Mouse (Mus musculus) R1 (cell line): ENCODE measurements at regions not wholly inside any gene's neighbourhood (a gene's known extent, or its start where the extent isn't known, plus 50 kb on each side); places are given as distances from the start of the nearest gene placed in this dataset.
A peak's percentile ranks its signal among the peaks of the same experiment; 100 is the strongest.

Source experiments
- DNase-seq: peaks from one replicate; pipeline ENCODE4 v3.0.0-alpha.2; 2018; ENCODE audit warnings: low read depth, low spot score

DNA sequence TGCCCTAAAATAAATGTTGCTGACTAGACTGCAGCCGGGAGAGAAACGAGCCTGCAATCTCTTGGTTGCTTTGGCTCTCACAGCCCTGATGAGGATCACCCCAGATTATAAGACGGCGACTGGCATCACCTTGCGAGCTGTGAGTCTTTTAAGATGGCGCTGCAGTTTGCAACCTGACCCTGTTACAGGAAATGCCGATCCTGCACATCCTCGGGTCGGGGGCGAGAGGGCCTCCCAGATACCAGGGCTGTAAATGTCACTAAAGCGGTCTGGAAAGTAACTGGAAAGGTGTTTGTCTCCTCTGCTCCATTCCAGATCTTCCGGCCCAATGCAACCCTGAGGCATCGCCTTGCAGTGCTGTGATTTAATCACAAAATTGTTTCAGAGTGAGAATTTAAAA is 53.4 kb downstream of the Cartpt start:
- DNase-seq = no peak

DNA sequence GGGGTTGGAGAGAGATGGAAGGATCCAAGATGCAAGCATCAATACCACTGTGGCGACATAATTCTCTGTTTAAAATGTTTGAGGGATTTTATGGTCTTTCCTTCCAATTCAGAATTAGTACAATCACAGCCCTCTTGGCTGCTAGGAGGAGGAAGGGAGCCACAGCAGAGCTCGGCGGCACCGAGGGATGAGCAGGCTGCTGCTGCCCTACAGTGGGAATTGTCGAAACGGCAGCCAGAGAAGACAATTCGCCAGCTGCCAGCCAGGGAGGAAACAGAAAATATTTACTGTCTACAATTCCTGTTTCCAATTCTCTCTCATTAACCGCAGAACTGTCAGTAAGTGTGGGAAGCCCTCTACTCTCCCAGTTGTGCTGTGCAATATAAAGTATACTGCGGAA is 58.3 kb downstream of the Cartpt start:
- DNase-seq = no peak

DNA sequence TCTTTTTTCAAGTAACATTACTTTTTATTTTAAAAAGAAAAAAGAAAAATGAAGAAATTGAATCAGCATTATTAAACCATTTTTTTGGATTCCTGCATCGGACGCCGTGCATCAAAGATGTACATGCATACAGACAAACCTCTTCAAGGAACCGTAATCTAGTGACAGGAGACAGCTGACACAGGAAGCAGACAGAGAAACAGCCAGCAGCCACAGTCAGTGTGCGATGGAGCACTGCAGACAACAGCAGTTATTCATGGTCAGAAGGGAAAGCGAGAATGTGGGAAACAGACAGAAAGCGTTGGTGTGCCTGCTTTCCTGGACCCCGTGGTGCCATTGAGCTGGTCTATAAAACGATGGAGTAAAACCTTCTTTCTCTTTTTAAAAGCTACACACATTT is 61.4 kb downstream of the Cartpt start:
- no peak for DNase-seq

DNA sequence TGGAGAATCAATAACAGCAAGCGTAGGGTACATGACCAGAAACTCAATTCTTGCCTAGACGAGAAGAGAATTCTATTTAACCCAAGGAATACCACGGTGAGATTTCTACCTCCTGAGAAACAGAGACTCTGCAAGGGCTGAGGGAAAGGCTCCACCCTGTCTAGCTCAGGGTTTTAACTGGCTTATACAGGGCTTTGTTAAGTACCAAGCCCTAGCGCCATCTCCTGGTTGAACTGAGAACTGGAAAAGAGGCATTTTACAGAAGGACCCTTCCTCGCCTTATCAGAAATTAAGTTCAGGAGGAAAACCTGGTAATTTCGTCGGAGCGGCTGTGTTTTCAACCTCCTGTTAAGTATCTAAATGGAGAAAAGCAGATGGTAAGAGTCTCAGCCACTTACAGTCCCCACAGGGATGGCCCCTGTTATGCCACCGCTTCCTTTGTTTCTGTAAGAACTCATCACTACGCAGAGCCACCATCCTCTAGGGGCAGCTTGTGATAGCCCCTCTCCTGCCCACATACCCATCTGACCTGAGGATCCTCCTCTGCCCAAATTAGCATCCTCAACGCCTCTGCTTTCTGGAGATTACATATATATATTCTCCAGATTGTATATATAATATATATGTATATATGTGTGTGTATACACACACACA is 63.0 kb downstream of the Cartpt start:
- peak; percentile 82 for DNase-seq

DNA sequence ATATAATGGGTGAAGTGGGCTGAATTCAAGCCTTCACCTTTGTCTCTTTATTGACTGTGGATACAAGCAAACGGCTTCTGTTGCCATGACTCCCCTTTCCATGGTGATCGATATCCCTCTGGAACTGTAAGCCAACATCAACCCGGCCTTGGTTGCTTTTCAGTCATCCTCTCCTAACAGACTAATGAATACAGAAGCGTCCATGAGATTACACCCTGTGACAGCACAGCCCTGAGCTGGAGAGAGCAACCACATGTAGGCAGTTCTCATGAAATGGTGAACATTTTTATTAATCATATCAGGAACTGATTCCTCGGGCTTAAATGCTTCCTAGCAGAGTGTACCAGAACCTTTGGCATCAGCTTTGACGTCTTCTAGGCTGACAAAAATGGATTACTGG is 63.7 kb downstream of the Cartpt start:
- no peak for DNase-seq

DNA sequence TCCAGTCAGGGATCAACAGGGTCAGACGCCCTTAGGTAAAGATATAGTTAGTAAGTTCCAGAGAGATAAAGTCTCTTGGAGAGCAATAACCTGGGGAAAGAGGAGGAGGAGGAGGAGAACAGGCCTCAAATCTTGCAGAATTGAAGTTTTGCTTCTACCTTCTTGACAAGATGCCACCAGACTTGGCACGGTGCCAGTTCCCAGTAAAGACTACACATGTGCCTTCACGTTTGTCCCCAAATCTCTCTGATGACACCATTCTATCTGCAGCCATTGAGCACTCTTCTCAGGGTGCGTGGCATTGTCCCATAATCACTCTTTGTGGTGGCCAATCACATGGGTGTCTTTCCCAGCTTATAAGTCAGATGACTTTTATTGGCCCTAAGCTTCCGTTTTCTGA is 64.3 kb downstream of the Cartpt start:
- no peak for DNase-seq

DNA sequence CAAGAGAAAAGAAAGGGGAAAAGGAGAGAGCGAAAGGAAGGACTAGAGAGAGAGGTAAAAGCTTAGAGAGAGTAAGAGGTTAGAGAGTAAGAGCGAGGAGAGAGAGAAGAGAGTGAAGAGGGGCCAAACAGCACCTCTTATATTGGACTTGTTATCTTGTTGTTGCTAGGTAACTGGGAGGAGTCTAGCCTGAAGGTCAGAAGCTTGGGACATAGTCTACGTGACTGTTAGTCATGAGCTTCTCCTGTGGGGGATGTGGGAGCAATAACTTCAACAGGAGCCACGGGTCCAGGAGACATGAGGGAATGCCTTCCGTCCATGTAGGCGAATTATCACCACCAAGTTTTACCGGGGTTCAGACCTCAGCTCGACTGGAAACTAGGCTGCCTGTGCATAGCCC is 65.4 kb downstream of the Cartpt start:
- DNase-seq = no peak

DNA sequence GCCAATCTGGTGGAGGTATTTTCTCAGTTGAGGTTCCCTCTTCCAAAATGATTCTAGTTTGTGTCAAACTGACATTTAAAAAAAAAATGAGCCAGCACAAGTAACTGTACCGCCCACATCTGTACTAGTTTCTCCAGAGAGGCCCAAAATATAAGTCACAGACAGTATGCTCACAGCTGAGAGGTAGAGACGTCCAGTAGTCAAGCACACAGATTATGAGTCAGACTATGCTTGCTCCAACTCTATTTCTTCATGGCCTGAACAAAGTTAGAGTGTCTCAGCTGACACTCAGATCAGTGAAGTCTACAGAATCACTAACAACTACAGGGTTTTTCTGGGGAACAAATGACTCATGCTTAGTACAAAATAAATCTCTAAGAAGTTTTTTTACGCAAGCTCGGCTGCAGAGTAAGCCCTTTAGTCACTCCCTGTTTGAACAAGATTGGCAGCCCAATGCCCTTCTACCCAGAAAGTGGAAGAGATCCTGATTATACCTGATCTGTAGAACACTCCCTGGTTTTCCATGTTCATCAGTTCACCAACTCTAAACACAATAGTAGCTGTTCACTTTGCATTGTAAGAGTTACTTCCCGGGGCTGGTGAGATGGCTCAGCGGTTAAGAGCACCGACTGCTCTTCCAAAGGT is 70.7 kb downstream of the Cartpt start:
- DNase-seq = no peak

DNA sequence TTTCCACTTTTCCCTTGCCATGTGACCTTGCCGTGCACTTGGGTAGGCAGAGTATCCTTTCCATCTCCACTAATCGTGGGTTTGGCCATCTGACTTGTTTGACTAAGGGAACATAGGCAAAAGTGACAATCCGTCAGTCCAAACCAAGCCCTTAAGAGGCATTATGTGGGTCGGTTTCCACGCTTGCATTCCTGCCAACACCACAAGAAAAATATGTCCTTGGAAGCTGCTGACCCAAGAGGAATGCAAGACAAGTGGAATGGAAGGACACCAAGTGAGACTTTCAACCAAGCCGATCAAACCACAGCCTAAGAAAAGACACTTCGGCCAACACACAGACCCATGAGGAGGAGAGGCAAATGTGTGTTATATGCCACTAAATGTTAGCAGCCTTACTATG is 73.3 kb downstream of the Cartpt start:
- no peak for DNase-seq

DNA sequence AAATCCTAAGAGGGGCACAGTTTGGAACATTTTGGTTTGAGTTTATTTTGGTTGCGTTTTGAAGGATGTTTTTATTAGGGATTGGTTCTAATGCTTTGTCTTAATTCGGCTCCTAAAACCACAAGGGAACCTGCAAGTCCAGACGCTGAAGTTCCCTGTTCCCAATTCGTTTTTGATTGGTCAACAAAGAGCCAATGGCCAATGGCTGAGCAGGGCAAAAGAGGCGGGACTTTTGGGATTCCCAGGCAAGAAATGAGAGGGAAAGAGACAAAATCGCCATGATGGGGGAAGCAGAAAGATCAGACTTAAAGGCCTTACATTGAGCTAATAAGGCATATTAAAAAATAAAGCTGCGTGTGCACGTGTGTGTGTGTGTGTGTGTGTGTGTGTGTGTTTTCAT is 76.3 kb downstream of the Cartpt start:
- peak; percentile 86 for DNase-seq

DNA sequence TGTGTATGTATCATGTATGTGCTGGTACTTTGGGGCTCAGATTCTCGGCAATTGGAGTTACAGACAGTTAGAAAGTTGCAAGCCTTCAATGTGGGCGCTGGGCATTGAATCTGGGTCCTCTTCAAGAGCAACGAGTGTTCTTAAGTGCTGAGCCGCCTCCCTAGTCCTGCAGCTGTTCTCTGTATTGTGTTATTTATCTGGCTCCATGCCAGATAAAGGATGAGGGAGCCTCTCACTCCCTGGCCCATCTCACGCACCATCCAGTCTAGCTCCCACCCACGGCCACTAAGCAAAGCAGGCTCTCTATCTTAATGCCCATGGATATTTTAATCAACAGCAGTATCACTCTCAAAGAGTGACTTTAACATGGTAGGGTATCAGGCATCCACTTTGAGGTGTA is 84.2 kb downstream of the Cartpt start:
- DNase-seq = no peak

DNA sequence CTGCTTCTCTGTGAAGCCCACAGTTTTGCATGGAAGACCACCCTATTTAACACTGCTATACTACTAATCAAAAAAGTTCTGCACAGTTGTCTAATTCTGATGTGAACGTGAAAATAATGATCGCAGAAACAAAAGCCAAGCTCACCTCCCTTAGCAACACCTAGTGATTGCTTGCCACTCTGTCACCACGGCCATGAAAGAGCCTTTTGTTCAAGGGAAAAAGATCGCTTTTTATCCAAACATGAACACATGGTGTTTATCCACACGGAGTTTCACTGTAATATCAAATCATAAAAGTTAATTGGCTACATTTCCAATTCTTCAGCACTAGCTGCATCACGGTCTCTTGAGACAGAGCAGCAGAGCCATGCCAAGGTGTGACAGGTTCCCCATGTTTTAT is 85.1 kb downstream of the Cartpt start:
- DNase-seq = no peak

DNA sequence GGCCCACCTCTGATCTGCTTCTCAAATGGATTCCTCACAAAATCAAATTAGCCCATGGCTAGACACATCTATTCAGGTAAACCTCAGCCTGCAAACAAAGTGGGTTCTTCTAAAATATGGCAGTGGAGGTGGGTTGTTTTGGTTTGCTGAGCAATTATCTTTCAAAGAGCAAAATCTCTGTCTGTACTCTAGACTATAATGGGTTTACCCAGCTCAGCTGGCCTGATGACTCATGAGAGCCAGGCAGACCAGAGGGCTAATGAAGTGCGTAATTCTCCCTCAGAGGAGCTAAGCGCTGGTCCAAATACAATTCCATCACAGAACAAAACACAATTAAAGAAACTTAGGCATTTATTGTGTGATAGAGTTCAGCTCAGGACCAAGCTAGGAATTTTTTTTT is 86.1 kb downstream of the Cartpt start:
- no peak for DNase-seq

DNA sequence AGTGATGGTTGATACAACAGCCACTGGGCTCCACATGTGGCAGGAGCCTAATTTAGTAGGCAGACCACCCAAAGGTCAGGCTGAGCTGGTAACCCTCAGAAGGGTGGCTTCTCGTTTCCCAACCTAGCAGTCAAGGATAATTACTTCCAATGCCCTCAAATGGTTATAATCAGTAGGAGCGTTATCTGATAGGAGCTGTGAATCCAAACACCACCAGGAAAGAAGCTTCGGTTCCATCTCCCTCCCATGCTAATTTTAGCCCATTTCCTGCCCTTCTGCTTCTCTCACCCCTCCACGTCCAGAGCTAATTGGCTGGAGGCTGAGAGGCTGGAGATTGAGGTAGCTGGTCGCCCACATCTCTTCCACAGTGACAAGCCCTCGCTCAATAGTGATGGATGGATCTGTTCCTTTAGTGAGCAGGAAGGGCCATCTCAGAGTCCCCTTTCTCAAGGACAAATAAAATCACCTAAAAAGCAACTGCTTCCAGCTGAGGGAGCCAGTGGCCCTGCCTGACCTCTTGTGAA is 86.8 kb downstream of the Cartpt start:
- no peak for DNase-seq

DNA sequence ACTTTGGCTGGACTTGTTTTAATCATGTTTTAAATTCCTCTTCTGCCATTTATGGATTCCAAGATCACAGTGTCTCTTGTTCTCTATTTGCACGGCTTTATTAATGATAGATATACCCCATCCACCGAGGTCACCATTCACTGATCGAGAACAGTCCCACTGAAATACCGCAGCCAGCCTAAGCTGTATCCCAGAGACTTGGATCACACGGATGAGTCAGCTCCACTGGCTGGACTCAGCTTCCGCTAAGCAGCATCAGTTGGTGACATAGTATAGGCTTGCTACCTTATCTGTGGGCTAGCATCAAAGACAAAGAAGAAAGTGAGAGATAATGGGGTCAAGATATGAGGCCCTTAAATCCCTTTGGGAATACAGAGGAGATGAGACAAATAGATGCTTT is 106.4 kb downstream of the Cartpt start:
- DNase-seq = no peak

DNA sequence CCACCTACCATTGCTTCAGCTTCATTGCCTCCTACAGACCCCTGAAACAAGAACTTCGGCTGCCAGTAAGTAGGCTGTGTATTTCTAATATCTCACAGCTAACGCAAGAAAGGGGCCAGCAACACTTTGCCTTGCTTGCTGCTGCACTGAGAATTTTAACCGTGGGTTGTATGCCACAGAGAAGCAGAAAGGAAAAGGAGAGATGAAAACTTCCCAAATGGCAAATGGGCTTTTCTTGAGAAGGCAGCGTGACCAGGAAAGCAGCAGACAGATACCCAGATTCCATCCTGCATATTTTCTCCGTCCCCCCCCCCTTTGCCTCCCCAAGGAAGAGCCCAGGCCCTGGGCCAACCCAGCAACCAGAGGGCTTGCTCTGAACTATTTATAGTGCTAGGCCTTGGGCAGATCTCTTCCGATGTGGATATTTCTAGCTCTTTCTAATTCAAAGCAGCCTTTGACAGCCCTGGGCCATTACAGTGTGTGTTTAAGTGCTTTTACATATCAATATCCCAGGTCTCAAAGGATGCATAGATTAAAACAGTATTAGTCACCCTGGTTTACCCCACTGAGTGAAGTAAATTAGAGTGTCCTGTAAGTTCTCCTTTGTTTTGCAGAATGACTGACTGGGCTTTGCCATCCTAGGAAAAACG is 107.0 kb downstream of the Cartpt start:
- DNase-seq = peak; percentile 45

DNA sequence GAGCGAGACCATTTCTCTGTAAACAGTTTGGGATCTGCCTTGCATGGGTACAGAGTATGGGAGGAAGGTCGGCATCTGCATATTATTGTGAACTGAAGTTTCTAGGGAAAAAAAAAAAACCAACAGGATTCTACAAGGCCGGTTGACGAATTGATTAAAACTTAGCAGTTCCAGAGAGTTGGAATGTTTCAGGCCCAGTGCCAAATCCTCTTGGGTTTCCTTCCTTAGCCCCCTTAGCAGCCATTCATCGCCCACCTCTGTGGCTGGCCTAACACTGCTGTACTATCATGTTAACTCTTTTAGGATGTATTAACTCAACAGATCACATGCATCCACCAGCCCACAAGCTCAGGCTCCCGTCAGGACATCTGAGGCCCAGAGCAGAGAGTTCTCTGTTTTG is 107.9 kb downstream of the Cartpt start:
- DNase-seq = no peak

DNA sequence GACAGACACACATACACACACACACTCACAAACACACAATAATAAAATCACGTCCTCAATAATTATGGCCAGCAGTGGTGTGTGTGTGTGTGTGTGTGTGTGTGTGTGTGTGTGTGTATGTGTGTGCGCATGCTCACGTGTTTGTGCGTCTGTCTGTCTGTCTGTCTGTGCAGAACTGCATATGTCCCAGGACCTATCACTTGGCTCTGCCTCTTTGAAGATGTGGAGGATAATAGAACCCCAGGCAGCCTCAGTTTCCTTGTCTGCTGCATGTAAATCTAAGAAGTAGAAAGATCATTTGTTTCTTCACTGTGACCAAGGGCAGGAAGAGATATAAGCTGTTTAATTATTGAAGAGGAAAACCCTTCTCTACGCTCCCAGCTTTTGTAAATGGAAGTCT is 109.9 kb downstream of the Cartpt start:
- DNase-seq = peak; percentile 12

DNA sequence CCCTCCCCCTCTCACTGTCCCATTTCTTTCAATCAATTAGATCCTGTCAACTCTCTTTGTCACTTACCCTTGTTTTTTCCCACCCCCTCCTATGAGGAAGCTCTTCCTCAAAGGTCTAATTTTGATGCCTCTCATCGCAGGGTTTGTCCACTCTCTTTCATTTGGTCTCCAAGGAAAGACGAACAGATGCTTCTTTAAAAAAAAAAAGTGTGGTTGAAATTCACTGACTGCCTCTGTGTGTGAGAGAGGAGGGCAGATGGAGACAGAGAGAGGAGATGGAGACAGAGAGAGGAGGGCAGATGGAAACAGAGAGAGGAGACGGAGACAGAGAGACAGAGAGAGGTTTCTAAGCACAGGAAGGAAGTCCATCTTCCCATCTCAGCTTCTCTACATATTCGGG is 113.1 kb downstream of the Cartpt start:
- no peak for DNase-seq

DNA sequence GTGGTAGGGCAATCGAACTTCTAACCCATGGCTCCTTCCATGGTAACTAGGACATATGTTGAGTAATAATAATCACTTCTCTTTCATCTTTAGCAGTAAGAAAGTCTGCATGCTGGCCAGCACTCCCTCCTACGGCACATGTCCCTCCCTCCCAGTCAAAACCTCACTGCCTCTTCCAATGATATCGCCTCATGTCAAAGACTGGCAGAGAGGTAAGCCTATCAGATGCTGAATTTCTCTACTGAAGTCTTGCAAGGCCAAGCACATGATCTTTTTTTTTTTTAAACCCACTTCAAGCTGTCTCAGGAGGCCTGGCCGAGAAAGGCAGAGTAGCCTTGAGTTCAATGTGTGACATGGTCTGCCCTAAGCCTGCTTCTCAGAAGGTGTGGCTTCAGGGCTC is 115.5 kb downstream of the Cartpt start:
- no peak for DNase-seq

DNA sequence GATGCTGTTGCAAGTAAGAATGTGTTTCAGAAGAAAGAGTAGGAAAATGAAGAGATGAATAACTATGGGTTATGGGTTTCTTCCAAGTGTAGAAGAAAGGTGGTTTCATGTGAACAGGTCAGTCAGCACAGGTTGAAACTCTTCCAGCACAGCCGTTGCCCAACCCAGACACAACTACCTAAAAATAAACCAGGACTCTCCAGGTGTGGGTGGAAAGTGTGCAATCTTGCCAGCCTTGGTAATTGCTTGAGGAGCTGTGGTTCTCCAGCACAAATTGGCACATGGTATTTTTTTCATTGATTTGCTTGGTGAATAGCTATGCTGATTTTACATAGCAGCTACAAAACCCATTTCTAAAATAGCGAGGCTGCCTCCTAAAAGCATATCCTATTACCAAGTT is 116.6 kb downstream of the Cartpt start:
- no peak for DNase-seq

DNA sequence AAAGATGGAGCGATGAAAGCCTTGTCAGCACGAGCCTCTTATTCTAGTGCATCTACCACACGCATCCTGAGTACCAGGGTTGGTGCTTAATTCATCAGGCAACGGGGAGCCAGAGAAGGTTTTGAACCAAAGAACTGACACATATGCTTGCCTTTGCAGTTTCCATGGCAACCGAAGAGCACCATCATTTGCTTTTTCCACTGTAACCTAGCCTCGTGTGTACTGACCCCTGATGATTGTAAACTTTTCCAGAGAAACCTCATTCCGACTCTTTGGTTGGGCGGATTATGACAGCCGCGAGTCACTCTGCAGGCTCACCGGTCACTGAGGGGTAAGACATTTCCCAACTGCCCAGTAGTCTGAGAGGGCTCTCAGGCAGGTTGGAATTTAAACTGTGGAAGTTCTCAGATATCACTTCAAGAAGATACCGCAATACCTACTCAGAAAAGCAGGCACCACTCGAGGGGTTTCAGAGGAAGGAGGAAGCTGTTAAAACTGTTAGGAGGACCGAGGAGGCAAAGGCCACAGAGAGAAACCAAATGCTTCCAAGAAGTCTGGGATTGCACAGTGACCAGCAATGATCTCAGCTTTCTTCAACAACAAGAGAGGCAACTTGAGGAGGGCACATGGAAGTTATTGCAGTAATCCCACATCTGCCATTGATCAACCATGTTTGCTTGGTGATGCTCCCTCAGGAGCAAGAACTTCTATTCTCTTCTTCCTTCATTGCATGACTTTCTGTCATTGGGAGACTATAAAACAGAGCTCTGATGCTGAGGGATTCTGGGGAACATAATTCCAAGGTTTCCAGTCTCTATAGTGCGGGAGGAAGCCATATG is 117.8 kb downstream of the Cartpt start:
- DNase-seq = peak; percentile 45
